Mouse (Mus musculus) inflammation-experienced regulatory T-cells (primary cell): ENCODE results near the gene Eri2. TPM values are rescaled to one million over a fixed set of nuclear protein-coding genes. Genes with fewer than 3 reads are reported as not detected.

Experiments
- polyA plus RNA-seq, 2 experiments: library from polyadenylated mRNA; unstranded; fragments of 100-300 nt; shearing (Covaris generic); gene quantifications; one replicate each; pipeline ENCODE4 v1.2.1; 2017

Eri2 gene
- polyA plus RNA-seq, result 10 to 100 TPM; 11.7 TPM

GRCm38 (mm10) chr7:119793586-119794250, at the start of gene Eri2, which contains the start of gene Rexo5:
Gene Eri2, minus strand, starts transcription at chr7:119794058.
Gene Rexo5, plus strand, starts transcription at chr7:119794006.

GRCm38 (mm10) chr7:119760527-119760951, 33.3 kb downstream of the Eri2 start, which contains the start of gene Acsm3:
Gene Acsm3, plus strand, starts transcription at chr7:119760923.

GRCm38 (mm10) chr7:119720253-119720946, 73.5 kb downstream of the Eri2 start, which contains the start of gene Thumpd1:
Gene Thumpd1, minus strand, starts transcription at chr7:119720798.

Other genes with a start within 250 kb of the Eri2 start
- under 1 TPM in 1 of 2 experiments, not detected in 1; 0.11 TPM for gene Acsm2, start 239.7 kb downstream of the Eri2 start, polyA plus RNA-seq
- gene Acsm1, start 187.0 kb downstream of the Eri2 start, polyA plus RNA-seq, result under 1 TPM; 0.14 to 0.33 TPM
- gene Acsm4, start 104.0 kb downstream of the Eri2 start, polyA plus RNA-seq, result not detected
- gene Thumpd1, start 73.3 kb downstream of the Eri2 start, polyA plus RNA-seq, result 10 to 100 TPM; 78.6 to 82.8 TPM
- under 1 TPM; 0.05 to 0.24 TPM for gene Acsm3, start 33.1 kb downstream of the Eri2 start, polyA plus RNA-seq
- 10 to 100 TPM; 48.5 to 54.4 TPM for gene Rexo5, start 52 bp downstream of the Eri2 start, polyA plus RNA-seq
- 10 to 100 TPM; 17.0 to 28.9 TPM for gene Lyrm1, start 101.8 kb upstream of the Eri2 start, polyA plus RNA-seq
- 10 to 100 TPM; 14.9 to 22.2 TPM for gene Dcun1d3, start 102.2 kb upstream of the Eri2 start, polyA plus RNA-seq